Comparison of ENCODE assay signal across 35 mouse cellular contexts in the genomic region with DNA sequence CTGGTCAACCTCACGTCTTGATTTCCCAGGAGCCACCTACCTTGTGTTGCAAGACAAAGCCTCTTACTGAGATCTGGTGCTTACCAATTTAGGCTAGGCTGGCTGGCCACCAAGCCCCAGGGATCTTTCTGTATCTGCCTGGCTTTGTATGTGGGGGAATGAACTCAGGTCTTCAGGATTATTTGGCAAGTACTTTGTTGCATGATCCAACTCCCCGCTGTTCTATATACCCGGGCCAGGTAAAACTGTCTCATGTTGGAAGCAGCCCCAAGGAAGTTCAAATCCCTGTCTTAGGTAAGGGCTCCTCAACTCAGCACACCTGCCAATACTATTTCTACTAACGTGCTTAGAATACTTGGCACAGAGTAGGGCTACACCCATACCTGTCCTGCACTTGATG. TPM values are rescaled to one million over a fixed set of nuclear protein-coding genes. Genes with fewer than 3 reads are reported as not detected.
"Had no signal": no experiment of that assay in that cellular context is flagged by ENCODE, and none has a peak within 500 bp of the region (broad histone marks: within the 10 kb centered on the region; RNA-seq: fewer than 3 reads in every experiment).

No protein-coding gene starts in this region.

- H3K9me3 ChIP-seq: kidney, embryonic 15.5 days; limb, embryonic 13.5 days; limb, embryonic 15.5 days; liver, embryonic 12.5 days had no signal

- H3K9ac ChIP-seq: hindbrain, embryonic 14.5 days; kidney, embryonic 15.5 days; limb, embryonic 13.5 days; limb, embryonic 15.5 days; liver, embryonic 12.5 days; liver, embryonic 14.5 days had no signal

- H3K27me3 ChIP-seq: kidney, embryonic 15.5 days; limb, embryonic 13.5 days; limb, embryonic 15.5 days; liver, embryonic 12.5 days had no signal

- H3K27ac ChIP-seq: hindbrain, embryonic 14.5 days; hindbrain, postnatal 0 days; kidney, embryonic 15.5 days; kidney, postnatal 0 days; limb, embryonic 13.5 days; limb, embryonic 15.5 days; liver, embryonic 12.5 days; liver, embryonic 14.5 days had no signal

- ATAC-seq: liver, embryonic 12.5 days had no signal

- H3K4me1 ChIP-seq: liver, embryonic 12.5 days had no signal

- H3K4me2 ChIP-seq: heart, embryonic 11.5 days; hindbrain, embryonic 14.5 days; kidney, embryonic 15.5 days; limb, embryonic 13.5 days; limb, embryonic 15.5 days; liver, embryonic 12.5 days had no signal

- H3K36me3 ChIP-seq: kidney, embryonic 15.5 days; limb, embryonic 13.5 days; limb, embryonic 15.5 days; liver, embryonic 12.5 days had no signal

- DNase-seq: gastrocnemius, postnatal 36 days; layer of hippocampus, postnatal 36 days had no signal

- H3K4me3 ChIP-seq: kidney, embryonic 15.5 days; limb, embryonic 13.5 days; limb, embryonic 15.5 days; liver, embryonic 12.5 days had no signal

RNA-seq across cellular contexts. Expression of a gene that starts 17.4 kb away (rescaled TPM):
- total RNA-seq: hematopoietic stem cell, adult 5-6 weeks had no signal

RNA-seq across cellular contexts. Expression of a gene that starts 39.6 kb away (rescaled TPM):
- total RNA-seq: gastrocnemius, adult 8-10 months; gastrocnemius, postnatal 14 days; gastrocnemius, postnatal 36 days; heart, adult 18-20 months; heart, postnatal 10 days; heart, postnatal 25 days; hematopoietic stem cell, adult 5-6 weeks; hindbrain, postnatal 0 days; layer of hippocampus, postnatal 14 days; left cerebral cortex, postnatal 25 days; left cerebral cortex, postnatal 4 days; liver, adult 2 months had no signal
- polyA plus RNA-seq: heart, embryonic 11.5 days; heart, embryonic 14.5 days; heart, embryonic 16.5 days; hindbrain, embryonic 11.5 days; hindbrain, embryonic 14.5 days; hindbrain, postnatal 0 days; intestine, embryonic 14.5 days; intestine, embryonic 16.5 days; kidney, adult 2 months; kidney, embryonic 15.5 days; kidney, postnatal 0 days; large intestine, adult 2 months; limb, embryonic 11.5 days; limb, embryonic 15.5 days; liver, adult 2 months; liver, embryonic 12.5 days; liver, embryonic 14.5 days; liver, embryonic 16.5 days had no signal

RNA-seq across cellular contexts. Expression of a gene that starts 53.5 kb away (rescaled TPM):
- total RNA-seq: gastrocnemius, adult 8-10 months; gastrocnemius, postnatal 14 days; heart, adult 18-20 months; heart, postnatal 10 days; heart, postnatal 25 days; hematopoietic stem cell, adult 5-6 weeks; layer of hippocampus, adult 18-20 months; layer of hippocampus, postnatal 14 days; layer of hippocampus, postnatal 36 days; left cerebral cortex, adult 18-20 months; left cerebral cortex, adult 8-10 months; left cerebral cortex, postnatal 10 days; left cerebral cortex, postnatal 25 days; left cerebral cortex, postnatal 4 days; liver, adult 2 months had no signal
- polyA plus RNA-seq: frontal cortex, adult 2 months; heart, embryonic 11.5 days; heart, embryonic 14.5 days; heart, embryonic 16.5 days; hindbrain, embryonic 11.5 days; hindbrain, embryonic 14.5 days; intestine, embryonic 14.5 days; intestine, embryonic 16.5 days; kidney, adult 2 months; kidney, postnatal 0 days; large intestine, adult 2 months; limb, embryonic 11.5 days; limb, embryonic 13.5 days; limb, embryonic 15.5 days; liver, adult 2 months; liver, embryonic 12.5 days; liver, embryonic 14.5 days; liver, embryonic 16.5 days had no signal
